Mouse (Mus musculus): Measurements from ENCODE around the gene Ugt1a6b.

The Ugt1a6b gene

GRCm38 (mm10) chr1:88266123-88266522 is 163.1 kb downstream of the Ugt1a6b start:
- DNase-seq: no peak

DNA sequence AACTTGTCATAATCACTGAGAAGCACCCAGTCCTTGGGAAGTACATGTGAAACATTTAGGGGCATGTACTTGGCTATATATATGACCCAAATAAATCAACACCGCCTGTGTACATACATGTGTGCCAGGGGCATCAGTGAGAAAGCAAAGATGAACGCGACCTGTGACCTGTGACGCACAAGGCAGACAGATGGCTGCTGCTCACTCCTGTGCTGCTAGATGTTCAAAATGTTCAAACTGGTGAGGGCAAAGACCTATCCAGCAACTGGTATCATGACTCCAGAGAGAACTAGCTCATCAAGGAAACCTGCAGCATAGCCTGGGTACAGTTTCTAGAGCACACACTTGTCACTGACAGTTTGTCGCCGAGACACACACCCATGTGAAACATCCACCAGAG is 164.4 kb downstream of the Ugt1a6b start:
- no peak for DNase-seq

DNA sequence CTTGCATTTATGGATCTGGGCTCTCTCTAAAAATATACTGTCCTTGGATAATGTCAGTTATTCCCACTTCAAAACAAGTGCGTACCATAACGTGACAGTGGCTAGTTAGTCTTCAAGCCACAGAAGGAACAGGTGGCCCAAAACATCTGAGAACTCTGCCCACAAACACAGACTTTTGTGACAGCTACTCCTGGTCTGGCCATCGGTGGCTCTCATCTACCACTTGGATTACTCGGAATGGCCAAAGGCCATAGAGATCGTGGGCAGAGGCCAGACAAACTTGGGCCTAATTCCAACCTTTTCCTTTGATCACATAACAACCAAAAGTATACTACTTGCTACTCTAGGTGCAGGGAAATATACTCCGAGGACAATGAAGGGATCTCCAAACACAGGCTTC is 165.0 kb downstream of the Ugt1a6b start:
- no peak for DNase-seq

Data from right cerebral cortex, adult 18-20 months (tissue).